Mouse (Mus musculus) myocyte (in vitro differentiated cells): ENCODE measurements around the gene Peli2.

Experiments
- CEBPB ChIP-seq: IDR thresholded peaks from 2 replicates; pipeline ENCODE4 v1.6.1; 2011; ENCODE audit warnings: mild to moderate bottlenecking, moderate library complexity; ENCODE audit not compliant: poor library complexity, insufficient read depth, severe bottlenecking
- E2F4 ChIP-seq: IDR thresholded peaks from one replicate; pipeline ENCODE4 v1.6.1; 2011; ENCODE audit warnings: mild to moderate bottlenecking, control low read depth, moderate library complexity; ENCODE audit not compliant: insufficient read depth
- MAX ChIP-seq: IDR thresholded peaks from one replicate; pipeline ENCODE4 v1.6.1; 2011; ENCODE audit warnings: low read depth, mild to moderate bottlenecking, control low read depth
- MYOD1 ChIP-seq, 3 experiments: IDR thresholded peaks; one replicate each; pipeline ENCODE4 v1.6.1; 2011; ENCODE audit warnings: control low read depth in 2 of 3, low read depth in 2 of 3, mild to moderate bottlenecking in 2 of 3, moderate library complexity in 1 of 3; ENCODE audit not compliant: insufficient read length in 2 of 3, control insufficient read depth in 1 of 3
- MYOG ChIP-seq, 3 experiments: IDR thresholded peaks; one replicate each; pipeline ENCODE4 v1.6.1; 2011; ENCODE audit warnings: control low read depth in 2 of 3, low read depth in 2 of 3, mild to moderate bottlenecking in 2 of 3; ENCODE audit not compliant: insufficient read length in 2 of 3, control insufficient read depth in 1 of 3, insufficient read depth in 1 of 3
- POLR2A ChIP-seq: IDR thresholded peaks from one replicate; pipeline ENCODE4 v1.6.1; 2011; ENCODE audit warnings: low read depth, mild to moderate bottlenecking, control low read depth, moderate library complexity; ENCODE audit not compliant: insufficient read length
- POLR2AphosphoS2 ChIP-seq: IDR thresholded peaks from one replicate; pipeline ENCODE4 v1.6.1; 2011; ENCODE audit warnings: low read depth, control low read depth; ENCODE audit not compliant: insufficient read length
- SRF ChIP-seq: IDR thresholded peaks from one replicate; pipeline ENCODE4 v1.6.1; 2011; ENCODE audit warnings: low read depth; ENCODE audit not compliant: control insufficient read depth, insufficient read length
- TCF12 ChIP-seq: IDR thresholded peaks from one replicate; pipeline ENCODE4 v1.6.1; 2011; ENCODE audit warnings: mild to moderate bottlenecking, control low read depth; ENCODE audit not compliant: poor library complexity, insufficient read depth, severe bottlenecking
- TCF3 ChIP-seq: IDR thresholded peaks from one replicate; pipeline ENCODE4 v1.6.1; 2011; ENCODE audit warnings: low read depth, control low read depth; ENCODE audit not compliant: insufficient read length
- USF1 ChIP-seq: IDR thresholded peaks from one replicate; pipeline ENCODE4 v1.6.1; 2011; ENCODE audit warnings: low read depth, mild to moderate bottlenecking, control low read depth, moderate library complexity

DNA sequence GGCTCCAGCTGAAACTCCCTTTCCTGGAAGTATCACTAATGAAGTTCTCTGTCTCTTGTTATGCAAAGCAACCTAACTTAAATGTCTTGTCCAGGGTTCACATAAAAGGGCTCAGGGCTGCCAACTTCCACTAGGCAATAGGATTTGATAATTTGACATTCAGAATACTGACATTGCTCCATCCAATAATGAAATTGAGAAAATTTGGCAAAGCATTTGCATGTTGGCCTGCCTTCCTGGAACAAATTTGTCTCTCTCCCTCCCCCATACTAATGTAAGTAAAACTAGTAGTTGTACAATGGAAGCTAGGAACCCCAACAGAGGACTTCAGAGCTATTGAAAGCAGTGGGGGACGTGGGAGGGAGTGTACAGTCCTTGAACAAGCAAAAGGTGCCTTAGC, 21.3 kb upstream of the Peli2 start:
- TF ChIP-seq POLR2A (no peak), MYOD1 (IDR thresholded peaks at IDR 0.05; ENCODE audit: control insufficient read depth in 1 of 3, insufficient read length in 2 of 3, low read depth in 2 of 3) (no peak), POLR2AphosphoS2 (no peak), CEBPB (no peak), MYOG (IDR thresholded peaks at IDR 0.05; ENCODE audit: control insufficient read depth in 1 of 3, insufficient read depth in 1 of 3, insufficient read length in 2 of 3, low read depth in 2 of 3) (no peak), SRF (no peak), MAX (no peak), E2F4 (no peak), TCF3 (no peak), USF1 (no peak), TCF12 (no peak)
